Mouse (Mus musculus): ENCODE measurements around the gene Erc2.

DNA sequence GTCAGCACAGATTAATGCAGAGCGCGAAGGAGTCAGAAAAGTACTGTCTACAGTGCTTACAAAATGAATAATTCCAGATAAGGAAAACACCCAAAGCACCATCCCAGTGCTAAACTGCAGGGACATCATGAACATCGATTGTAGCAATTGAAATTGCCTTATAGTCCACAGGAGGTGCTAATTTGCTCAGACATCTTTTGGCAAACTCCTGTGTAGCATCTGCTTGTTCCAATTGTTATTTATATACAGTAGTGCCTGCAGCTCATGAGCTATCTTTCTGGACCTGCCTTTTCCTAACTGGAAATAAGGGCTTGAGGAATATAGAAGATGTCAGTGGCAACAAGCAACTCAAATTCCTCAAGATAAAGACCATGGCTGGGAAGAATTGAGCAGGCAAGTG lies 362.5 kb downstream of the Erc2 start:
- no peak for TF ChIP-seq EP300 (IDR thresholded peaks at IDR 0.05; ENCODE audit: low read depth)
- no peak for TF ChIP-seq CTCF (IDR thresholded peaks at IDR 0.05; ENCODE audit: low read depth)
